In genomic region chr10:60706268-60706667, GRCm38 (mm10) we compare ENCODE assay signal across 20 mouse cellular contexts. TPM values are rescaled to one million over a fixed set of nuclear protein-coding genes. Genes with fewer than 3 reads are reported as not detected.
DNase-seq lines count a peak whose midpoint lies in the region; ATAC-seq and TF ChIP-seq lines count a peak whose summit lies in the region.
"Had no signal": no experiment of that assay in that cellular context is flagged by ENCODE, and none has a peak within 500 bp of the region (broad histone marks: within the 10 kb centered on the region; RNA-seq: fewer than 3 reads in every experiment).

No protein-coding gene starts in this region.

- H3K36me3 ChIP-seq in spleen, adult 2 months (ENCODE audit: control insufficient read depth, insufficient read depth, low read length) = no peaks in the 10 kb centered on the region
- H3K36me3 ChIP-seq: embryonic facial prominence, embryonic 13.5 days; forebrain, embryonic 12.5 days; kidney, embryonic 15.5 days; limb, embryonic 10.5 days had no signal

- 41% methylated on average over 4 of the region's 4 CpGs for WGBS in spleen, adult 2 months

- no peak for TF ChIP-seq POLR2A in spleen, adult 2 months (IDR thresholded peaks at IDR 0.05; ENCODE audit: low read depth, low read length)

- peaks cover 14% of the 10 kb centered on the region; the same call in 1 of the 2 replicates for H3K4me1 ChIP-seq in spleen, adult 2 months (ENCODE audit: control insufficient read depth, insufficient read depth, insufficient read length)
- H3K4me1 ChIP-seq: embryonic facial prominence, embryonic 13.5 days; forebrain, embryonic 12.5 days; limb, embryonic 10.5 days had no signal

- no peak for TF ChIP-seq CTCF in spleen, adult 2 months (IDR thresholded peaks at IDR 0.05; ENCODE audit: extremely low read depth, insufficient read depth, insufficient read length, insufficient replicate concordance)

- peak; percentile 55 to 57 for ATAC-seq in hematopoietic stem cell, adult 5-6 weeks (replicated peaks in 1 of 2; ENCODE audit: insufficient read depth in 1 of 2, low FRiP score in 2 of 2, low TSS enrichment in 1 of 2, low read depth in 1 of 2, poor library complexity in 2 of 2, severe bottlenecking in 2 of 2)
- peak; percentile 80 for ATAC-seq in monocyte, adult 5-6 weeks (replicated peaks; ENCODE audit: insufficient number of reproducible peaks, low FRiP score, low TSS enrichment, poor library complexity, severe bottlenecking)
- ATAC-seq: CD4-positive, CD25-positive, alpha-beta regulatory T cell, adult 4 months; intestine, postnatal 0 days had no signal

- no peaks in the 10 kb centered on the region for H3K27me3 ChIP-seq in spleen, adult 2 months (ENCODE audit: control insufficient read depth, insufficient read depth, low read length)
- H3K27me3 ChIP-seq: embryonic facial prominence, embryonic 13.5 days; forebrain, embryonic 12.5 days; kidney, embryonic 15.5 days had no signal

- no peak overlapping the region for H3K4me3 ChIP-seq in spleen, adult 2 months (ENCODE audit: extremely low read depth, insufficient read depth, insufficient read length)
- H3K4me3 ChIP-seq: embryonic facial prominence, embryonic 13.5 days; erythroblast, embryonic 14.5 days; forebrain, embryonic 12.5 days; kidney, embryonic 15.5 days; limb, embryonic 10.5 days had no signal

- H3K27ac ChIP-seq in spleen, adult 2 months (ENCODE audit: insufficient read depth, low read length) = peak overlapping the region; percentile 66
- H3K27ac ChIP-seq: embryonic facial prominence, embryonic 13.5 days; forebrain, embryonic 12.5 days; kidney, embryonic 15.5 days; limb, embryonic 10.5 days had no signal

- intact Hi-C loops in heart, postnatal 14 days (cut with DNase I) = no loop called here

- peak; percentile 92 for DNase-seq in heart, adult 11 months
- DNase-seq in heart, postnatal 14 days = no peak
- DNase-seq in spleen, adult 2 months (ENCODE audit: low read depth in 1 of 2, low spot score in 2 of 2) = no peak
- DNase-seq in spleen, postnatal 14 days (ENCODE audit: low spot score in 2 of 2) = no peak
- DNase-seq in cerebellum, postnatal 4 days (ENCODE audit: low spot score in 2 of 2) = no peak
- DNase-seq in adrenal gland, adult 8-10 months = no peak
- DNase-seq: cerebellum, adult 18-20 months; cerebellum, postnatal 14 days; embryo, embryonic 11 days; kidney, postnatal 36 days; liver had no signal

RNA-seq across cellular contexts. Expression of gene Cdh23, which starts 10.0 kb away (rescaled TPM):
- 1 to 10 TPM; 5.1 to 6.0 TPM for total RNA-seq in heart, postnatal 14 days (2021)
- 2.1 and 2.7 TPM in 2 replicates for polyA plus RNA-seq in spleen, adult 2 months (2012; rRNA removed)
- total RNA-seq in hematopoietic stem cell, adult 5-6 weeks (2017) = 0.84 and 1.6 TPM in 2 replicates
- 0.32 to 1.1 TPM in 2 of 3 replicates, not detected in the other for total RNA-seq in monocyte, adult 5-6 weeks (2017)
- total RNA-seq in adrenal gland, adult 8-10 months (2022) = 1 to 10 TPM; 1.4 to 3.1 (median 2.1) TPM

RNA-seq across cellular contexts. Expression of gene Slc29a3, which starts 46.3 kb away (rescaled TPM):
- 1 to 10 TPM; 6.1 to 7.4 TPM for total RNA-seq in heart, postnatal 14 days (2021)
- polyA plus RNA-seq in spleen, adult 2 months (2012; rRNA removed) = 19.9 and 21.8 TPM in 2 replicates
- 17.5 and 18.4 TPM in 2 replicates for total RNA-seq in hematopoietic stem cell, adult 5-6 weeks (2017)
- 5.0 to 8.1 TPM (median 5.5 TPM) in 3 replicates for total RNA-seq in monocyte, adult 5-6 weeks (2017)
- total RNA-seq in adrenal gland, adult 8-10 months (2022) = 10 to 100 TPM; 41.8 to 74.3 (median 57.3) TPM
